Mouse (Mus musculus): ENCODE measurements around the gene Cryaa.

Gene Cryaa

GRCm38 (mm10) chr17:31709121-31709741 lies 31.6 kb downstream of the Cryaa start:
- no peak for DNase-seq (ENCODE audit: low spot score in 2 of 2)

- no peak for DNase-seq (ENCODE audit: low spot score in 2 of 2)
Measured at GRCm38 (mm10) chr17:31710455-31710854, 32.8 kb downstream of the Cryaa start.

GRCm38 (mm10) chr17:31713709-31714108 lies 36.1 kb downstream of the Cryaa start:
- DNase-seq (ENCODE audit: low spot score in 2 of 2) = no peak

- DNase-seq (ENCODE audit: low spot score in 2 of 2) = no peak
Measured at GRCm38 (mm10) chr17:31714125-31714524, 36.5 kb downstream of the Cryaa start.

- no peak for DNase-seq (ENCODE audit: low spot score in 2 of 2)
Measured at GRCm38 (mm10) chr17:31715006-31715405, 37.4 kb downstream of the Cryaa start.

- no peak for DNase-seq (ENCODE audit: low spot score in 2 of 2)
Measured at GRCm38 (mm10) chr17:31721637-31722036, 44.0 kb downstream of the Cryaa start.

GRCm38 (mm10) chr17:31725366-31725765 lies 47.8 kb downstream of the Cryaa start:
- no peak for DNase-seq (ENCODE audit: low spot score in 2 of 2)

GRCm38 (mm10) chr17:31726216-31726615 lies 48.6 kb downstream of the Cryaa start:
- no peak for DNase-seq (ENCODE audit: low spot score in 2 of 2)

GRCm38 (mm10) chr17:31727230-31727629 lies 49.6 kb downstream of the Cryaa start:
- DNase-seq (ENCODE audit: low spot score in 2 of 2) = no peak

GRCm38 (mm10) chr17:31728043-31728442 lies 50.4 kb downstream of the Cryaa start:
- no peak for DNase-seq (ENCODE audit: low spot score in 2 of 2)

- no peak for DNase-seq (ENCODE audit: low spot score in 2 of 2)
Measured at GRCm38 (mm10) chr17:31728968-31729501, 51.4 kb downstream of the Cryaa start.

- no peak for DNase-seq (ENCODE audit: low spot score in 2 of 2)
Measured at GRCm38 (mm10) chr17:31731038-31731437, 53.4 kb downstream of the Cryaa start.
